Mouse (Mus musculus): ENCODE results near the gene Fancd2. TPM values are rescaled to one million over a fixed set of nuclear protein-coding genes. Genes with fewer than 3 reads are reported as not detected.

The Fancd2 gene
- polyA plus RNA-seq, 1 experiment from 2014 or later: 7.3 TPM

DNA sequence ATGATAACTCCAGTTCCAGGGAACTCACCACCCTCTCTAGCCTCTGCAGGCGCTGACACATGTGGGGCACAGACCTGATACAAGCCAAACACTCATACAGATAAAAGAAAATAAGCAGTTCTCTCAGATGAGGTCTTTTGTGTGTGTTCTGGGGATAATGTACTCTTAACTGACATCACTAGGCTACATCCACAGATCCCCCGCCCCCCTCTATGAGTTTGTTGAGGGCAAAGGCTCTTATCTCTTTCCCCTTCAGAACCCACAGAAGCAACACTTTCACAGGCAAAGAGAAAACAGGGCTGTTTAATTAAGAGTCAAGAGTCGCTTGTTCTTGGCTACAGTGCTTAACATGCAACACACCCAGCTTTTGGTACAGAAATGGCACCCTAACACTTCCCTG lies 16.9 kb upstream of the Fancd2 start:
- no peaks in the 10 kb centered on the region for H3K4me1 ChIP-seq (ENCODE audit: control insufficient read depth, low read depth, low read length)
- H3K27me3 ChIP-seq (ENCODE audit: control insufficient read depth, insufficient read depth, low read depth, low read length): no peaks in the 10 kb centered on the region
- no peaks in the 10 kb centered on the region for H3K9me3 ChIP-seq (replicated peaks; ENCODE audit: control insufficient read depth, low read length)
- H3K4me2 ChIP-seq (ENCODE audit: low read depth, low read length): no peak overlapping the region
- H3K27ac ChIP-seq (ENCODE audit: low read length): no peak overlapping the region
- no peak for ATAC-seq (ENCODE audit: low read depth)
- 45% methylated on average over 3 of the region's 3 CpGs for WGBS (ENCODE audit: insufficient replicate concordance)
- no peak overlapping the region for H3K9ac ChIP-seq (ENCODE audit: low read depth, low read length)
- H3K4me3 ChIP-seq (ENCODE audit: low read depth, low read length): no peak overlapping the region
- H3K36me3 ChIP-seq (ENCODE audit: control insufficient read depth, insufficient read depth): peaks cover 43% of the 10 kb centered on the region

DNA sequence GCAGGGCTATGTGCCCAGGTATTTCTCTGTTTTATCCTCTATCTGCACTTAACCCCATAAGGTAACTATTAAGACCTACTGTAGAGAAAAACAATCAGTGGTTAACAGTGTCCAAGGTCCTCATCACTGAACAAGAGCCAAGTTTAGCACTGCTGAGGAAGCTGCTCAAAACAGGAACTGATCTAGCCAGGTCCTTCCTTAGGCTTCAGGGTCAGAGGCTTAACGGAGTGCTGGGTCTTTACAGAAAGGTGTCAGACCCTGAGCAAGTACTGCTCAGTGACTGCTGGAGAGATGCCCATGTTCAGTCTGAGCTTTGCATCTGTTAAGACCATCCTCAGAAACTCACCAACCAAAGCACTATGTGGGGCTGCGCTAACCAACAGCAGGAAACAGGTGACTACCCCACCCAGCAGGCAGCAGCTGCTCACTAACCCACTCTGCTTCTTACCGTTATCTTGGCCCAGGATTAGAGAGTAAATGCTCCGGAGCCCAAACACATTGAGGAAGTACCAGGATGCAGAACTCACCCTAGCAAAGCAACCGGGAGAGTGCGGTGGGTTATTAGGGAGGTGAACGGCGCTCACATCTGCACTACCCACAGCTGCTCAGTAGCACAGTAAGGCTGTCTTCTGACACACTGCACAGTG lies 13.9 kb upstream of the Fancd2 start:
- Histone ChIP-seq H3K4me1 (ENCODE audit: control insufficient read depth, low read depth, low read length) (no peaks in the 10 kb centered on the region), H3K4me2 (ENCODE audit: low read depth, low read length) (no peak overlapping the region), H3K4me3 (ENCODE audit: low read depth, low read length) (no peak overlapping the region), H3K27me3 (ENCODE audit: control insufficient read depth, insufficient read depth, low read depth, low read length) (no peaks in the 10 kb centered on the region), H3K36me3 (ENCODE audit: control insufficient read depth, insufficient read depth) (peaks cover 60% of the 10 kb centered on the region), H3K9me3 (replicated peaks; ENCODE audit: control insufficient read depth, low read length) (no peaks in the 10 kb centered on the region), H3K9ac (ENCODE audit: low read depth, low read length) (no peak overlapping the region), H3K27ac (ENCODE audit: low read length) (no peak overlapping the region)
- peak; percentile 21; the same call in 1 of the 2 replicates for ATAC-seq (ENCODE audit: low read depth)
- 39% methylated on average over 8 of the region's 8 CpGs for WGBS (ENCODE audit: insufficient replicate concordance)

DNA sequence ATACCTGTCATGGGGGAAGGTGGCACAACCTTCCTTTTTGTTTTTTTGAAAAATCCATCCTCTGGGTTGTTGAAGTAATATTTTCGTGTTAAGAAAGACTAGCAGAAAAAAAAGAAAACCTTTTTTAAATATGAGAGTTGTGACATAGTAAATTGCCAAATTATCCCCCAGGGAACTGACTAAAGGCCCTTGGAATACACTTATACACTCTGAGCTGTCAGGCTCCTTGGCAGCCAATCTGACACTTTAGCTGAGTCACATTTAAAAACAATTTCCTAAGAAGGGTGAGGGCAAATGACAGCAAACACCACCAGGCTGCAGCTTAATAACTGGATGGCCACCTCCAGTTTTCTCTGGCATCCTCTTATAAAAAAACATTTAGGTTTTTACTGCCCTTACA lies 9.2 kb upstream of the Fancd2 start:
- Histone ChIP-seq H3K4me2 (ENCODE audit: low read depth, low read length) (no peak overlapping the region), H3K27me3 (ENCODE audit: control insufficient read depth, insufficient read depth, low read depth, low read length) (no peaks in the 10 kb centered on the region), H3K9me3 (replicated peaks; ENCODE audit: control insufficient read depth, low read length) (no peaks in the 10 kb centered on the region), H3K4me1 (ENCODE audit: control insufficient read depth, low read depth, low read length) (no peaks in the 10 kb centered on the region), H3K36me3 (ENCODE audit: control insufficient read depth, insufficient read depth) (peaks cover 26% of the 10 kb centered on the region), H3K27ac (ENCODE audit: low read length) (no peak overlapping the region), H3K9ac (ENCODE audit: low read depth, low read length) (no peak overlapping the region), H3K4me3 (ENCODE audit: low read depth, low read length) (no peak overlapping the region)
- no peak for ATAC-seq (ENCODE audit: low read depth)
- 60% methylated on average over 1 of the region's 1 CpGs for WGBS (ENCODE audit: insufficient replicate concordance)

DNA sequence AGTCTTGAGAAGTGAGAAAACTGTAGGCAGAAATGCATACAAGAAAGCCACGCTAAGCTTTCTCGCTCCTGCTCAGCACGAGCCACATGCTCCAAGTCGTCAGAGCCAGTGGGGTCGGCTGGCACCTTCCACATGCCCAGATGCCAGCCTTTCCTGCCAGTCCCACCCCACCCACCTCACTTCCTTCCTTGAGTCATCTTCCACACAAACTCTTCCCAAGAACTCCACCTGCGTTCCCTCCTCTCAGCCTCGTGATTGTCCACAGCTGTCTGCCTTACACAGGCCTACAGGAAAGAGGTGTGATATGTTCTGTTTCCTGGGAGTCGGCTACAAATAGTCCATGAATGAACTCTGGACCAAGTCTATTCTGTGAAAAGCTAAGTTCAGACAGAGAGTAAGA lies 8.1 kb upstream of the Fancd2 start:
- 73% methylated on average over 8 of the region's 8 CpGs for WGBS (ENCODE audit: insufficient replicate concordance)
- Histone ChIP-seq H3K9me3 (replicated peaks; ENCODE audit: control insufficient read depth, low read length) (no peaks in the 10 kb centered on the region), H3K27me3 (ENCODE audit: control insufficient read depth, insufficient read depth, low read depth, low read length) (no peaks in the 10 kb centered on the region), H3K36me3 (ENCODE audit: control insufficient read depth, insufficient read depth) (peaks cover 22% of the 10 kb centered on the region), H3K4me1 (ENCODE audit: control insufficient read depth, low read depth, low read length) (no peaks in the 10 kb centered on the region), H3K4me2 (ENCODE audit: low read depth, low read length) (no peak overlapping the region), H3K27ac (ENCODE audit: low read length) (no peak overlapping the region), H3K9ac (ENCODE audit: low read depth, low read length) (no peak overlapping the region), H3K4me3 (ENCODE audit: low read depth, low read length) (no peak overlapping the region)
- no peak for ATAC-seq (ENCODE audit: low read depth)

DNA sequence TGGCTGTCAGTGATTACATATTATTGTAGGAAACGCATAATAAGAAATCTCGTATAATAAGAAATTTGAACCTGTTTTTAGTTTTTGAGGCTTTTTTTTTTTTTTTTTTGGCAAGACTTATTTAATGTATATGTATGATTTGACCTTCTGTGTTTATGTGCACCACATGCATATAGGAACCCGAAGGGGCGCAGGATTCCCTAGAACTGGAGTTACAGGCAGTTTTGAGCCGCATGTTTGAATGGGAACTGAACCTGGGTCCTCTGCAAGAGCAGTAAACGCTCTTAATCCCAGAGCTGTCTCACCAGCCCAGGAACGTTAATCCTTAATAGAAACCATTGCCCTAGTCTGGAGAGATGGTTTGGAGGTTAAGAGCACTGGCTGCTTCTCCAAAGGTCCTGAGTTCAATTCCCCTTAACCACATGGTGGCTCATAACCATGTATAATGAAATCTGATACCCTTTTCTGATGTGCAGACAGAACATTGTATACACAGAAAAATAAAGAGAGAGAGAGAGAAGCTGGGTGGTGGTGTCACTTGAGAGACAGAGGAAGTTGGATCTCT lies 440 bp downstream of the Fancd2 start:
- H3K9me3 ChIP-seq (replicated peaks; ENCODE audit: control insufficient read depth, low read length): no peaks in the 10 kb centered on the region
- H3K36me3 ChIP-seq (ENCODE audit: control insufficient read depth, insufficient read depth): peaks cover 4% of the 10 kb centered on the region; the same call in 1 of the 2 replicates
- H3K4me2 ChIP-seq (ENCODE audit: low read depth, low read length): peak overlapping the region; percentile 79
- no peaks in the 10 kb centered on the region for H3K27me3 ChIP-seq (ENCODE audit: control insufficient read depth, insufficient read depth, low read depth, low read length)
- H3K27ac ChIP-seq (ENCODE audit: low read length): peak overlapping the region; percentile 58
- peak overlapping the region; percentile 76 for H3K4me3 ChIP-seq (ENCODE audit: low read depth, low read length)
- ATAC-seq (ENCODE audit: low read depth): no peak
- peaks cover 19% of the 10 kb centered on the region for H3K4me1 ChIP-seq (ENCODE audit: control insufficient read depth, low read depth, low read length)
- H3K9ac ChIP-seq (ENCODE audit: low read depth, low read length): peak overlapping the region; percentile 85
- 4% methylated on average over 7 of the region's 7 CpGs for WGBS (ENCODE audit: insufficient replicate concordance)

DNA sequence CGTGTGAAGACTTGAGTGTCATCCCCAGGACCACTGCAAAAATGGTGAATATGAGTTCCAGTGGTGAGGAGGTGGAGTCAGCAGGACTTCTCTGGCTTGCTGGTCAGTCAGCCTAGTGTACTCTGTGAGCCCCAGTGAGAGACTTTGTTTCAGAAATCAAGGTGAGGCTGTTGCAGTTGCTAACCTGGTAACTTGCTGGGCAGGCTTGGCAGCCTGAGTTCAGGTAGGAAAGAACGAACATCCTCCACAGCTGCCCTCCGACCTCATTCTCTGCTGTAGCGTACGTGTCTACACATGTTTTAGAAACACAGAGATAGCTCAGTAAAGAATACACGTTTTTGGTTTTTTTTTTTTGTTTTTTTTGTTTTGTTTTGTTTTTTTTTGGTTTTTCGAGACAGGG lies 3.4 kb downstream of the Fancd2 start:
- 79% methylated on average over 7 of the region's 7 CpGs for WGBS (ENCODE audit: insufficient replicate concordance)

DNA sequence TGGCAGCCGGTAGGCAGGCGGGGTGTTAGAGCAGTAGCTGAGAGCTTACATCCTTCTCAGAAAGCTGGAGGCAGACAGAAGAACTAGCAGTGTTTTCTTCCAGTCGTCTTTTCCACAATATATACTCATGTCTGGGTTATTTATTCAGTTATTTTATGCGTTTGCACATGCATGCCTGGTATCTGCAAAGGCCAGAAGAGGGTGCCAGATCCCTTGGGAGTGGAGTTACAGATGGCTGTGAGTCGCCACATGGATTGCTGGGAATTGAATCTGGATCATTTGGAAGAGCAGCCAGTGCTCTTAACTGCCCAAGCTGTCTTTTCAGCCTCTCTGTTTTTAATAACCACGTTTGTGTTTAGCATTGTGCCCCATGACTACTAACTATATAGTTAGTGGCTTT lies 10.1 kb downstream of the Fancd2 start:
- WGBS (ENCODE audit: insufficient replicate concordance): 72% methylated on average over 6 of the region's 6 CpGs

More for the DNA sequence above, 3.4 kb downstream of the Fancd2 start:
- Histone ChIP-seq H3K4me1 (ENCODE audit: control insufficient read depth, low read depth, low read length) (peaks cover 17% of the 10 kb centered on the region), H3K27me3 (ENCODE audit: control insufficient read depth, insufficient read depth, low read depth, low read length) (no peaks in the 10 kb centered on the region), H3K4me3 (ENCODE audit: low read depth, low read length) (no peak overlapping the region), H3K9ac (ENCODE audit: low read depth, low read length) (no peak overlapping the region), H3K4me2 (ENCODE audit: low read depth, low read length) (no peak overlapping the region), H3K9me3 (replicated peaks; ENCODE audit: control insufficient read depth, low read length) (no peaks in the 10 kb centered on the region), H3K27ac (ENCODE audit: low read length) (no peak overlapping the region), H3K36me3 (ENCODE audit: control insufficient read depth, insufficient read depth) (peaks cover 6% of the 10 kb centered on the region; the same call in 1 of the 2 replicates)
- no peak for ATAC-seq (ENCODE audit: low read depth)

DNA sequence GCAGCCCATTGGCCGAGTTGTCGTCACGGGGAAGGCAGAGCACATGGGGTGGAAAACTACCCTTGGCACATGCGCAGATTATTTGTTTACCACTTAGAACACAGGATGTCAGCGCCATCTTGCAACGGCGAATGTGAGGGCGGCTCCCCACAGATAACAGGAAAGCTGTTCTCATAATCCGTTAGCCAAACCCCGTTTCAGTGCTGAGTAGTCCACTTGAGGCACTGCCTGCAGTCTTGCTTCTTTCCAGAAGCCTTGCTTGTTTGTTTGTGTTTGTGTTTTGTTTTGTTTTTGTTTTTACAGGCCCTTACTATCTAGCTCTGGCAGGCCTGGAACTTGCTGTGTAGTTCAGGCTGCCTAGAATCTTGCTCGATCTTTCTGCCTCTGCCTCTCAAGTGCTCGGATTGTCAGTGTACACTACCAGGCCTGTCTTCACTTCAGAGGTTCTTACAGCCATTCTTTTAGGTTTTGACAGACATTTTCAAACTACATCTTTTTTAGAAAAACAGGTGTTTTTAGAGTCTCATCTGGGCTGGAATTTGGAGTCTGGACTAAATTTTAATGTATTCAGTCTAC lies 12.5 kb downstream of the Fancd2 start:
- H3K36me3 ChIP-seq (ENCODE audit: control insufficient read depth, insufficient read depth): 0 out of 2 replicates have a peak, but pooled peaks cover 4% of the 10 kb centered on the region
- H3K27ac ChIP-seq (ENCODE audit: low read length): peak overlapping the region; percentile 59; the same call in 1 of the 2 replicates

More for the DNA sequence above, 10.1 kb downstream of the Fancd2 start:
- Histone ChIP-seq H3K9me3 (replicated peaks; ENCODE audit: control insufficient read depth, low read length) (no peaks in the 10 kb centered on the region), H3K4me2 (ENCODE audit: low read depth, low read length) (no peak overlapping the region), H3K27ac (ENCODE audit: low read length) (no peak overlapping the region), H3K4me3 (ENCODE audit: low read depth, low read length) (no peak overlapping the region), H3K4me1 (ENCODE audit: control insufficient read depth, low read depth, low read length) (no peaks in the 10 kb centered on the region), H3K9ac (ENCODE audit: low read depth, low read length) (no peak overlapping the region), H3K27me3 (ENCODE audit: control insufficient read depth, insufficient read depth, low read depth, low read length) (no peaks in the 10 kb centered on the region), H3K36me3 (ENCODE audit: control insufficient read depth, insufficient read depth) (peaks cover 9% of the 10 kb centered on the region; the same call in 1 of the 2 replicates)
- ATAC-seq (ENCODE audit: low read depth): no peak

DNA sequence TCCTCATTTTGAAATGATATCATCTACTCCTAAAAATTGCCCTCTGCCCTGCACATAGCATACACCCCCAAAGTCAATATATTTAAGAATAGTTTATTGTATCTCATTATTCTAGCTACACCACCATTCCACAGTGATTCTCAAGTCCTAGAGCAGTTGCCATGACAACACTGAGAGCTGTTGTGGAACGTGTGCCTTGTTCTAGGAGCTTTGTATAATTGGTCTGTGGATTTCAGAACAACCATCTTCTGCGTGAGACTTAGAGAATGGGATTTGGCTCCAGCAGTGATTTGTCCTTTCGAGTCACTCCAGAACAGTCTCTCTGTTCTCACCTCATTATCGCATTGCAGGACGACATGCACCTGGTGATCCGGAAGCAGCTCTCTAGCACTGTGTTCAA lies 28.3 kb downstream of the Fancd2 start:
- H3K9me3 ChIP-seq (replicated peaks; ENCODE audit: control insufficient read depth, low read length): no peaks in the 10 kb centered on the region
- H3K4me2 ChIP-seq (ENCODE audit: low read depth, low read length): no peak overlapping the region
- 79% methylated on average over 6 of the region's 6 CpGs for WGBS (ENCODE audit: insufficient replicate concordance)
- no peak overlapping the region for H3K4me3 ChIP-seq (ENCODE audit: low read depth, low read length)
- H3K9ac ChIP-seq (ENCODE audit: low read depth, low read length): no peak overlapping the region
- no peaks in the 10 kb centered on the region for H3K27me3 ChIP-seq (ENCODE audit: control insufficient read depth, insufficient read depth, low read depth, low read length)
- no peaks in the 10 kb centered on the region for H3K4me1 ChIP-seq (ENCODE audit: control insufficient read depth, low read depth, low read length)
- H3K27ac ChIP-seq (ENCODE audit: low read length): no peak overlapping the region
- ATAC-seq (ENCODE audit: low read depth): no peak
- peaks cover 5% of the 10 kb centered on the region for H3K36me3 ChIP-seq (ENCODE audit: control insufficient read depth, insufficient read depth)

More for the DNA sequence above, 12.5 kb downstream of the Fancd2 start:
- no peak overlapping the region for H3K4me3 ChIP-seq (ENCODE audit: low read depth, low read length)
- no peaks in the 10 kb centered on the region for H3K4me1 ChIP-seq (ENCODE audit: control insufficient read depth, low read depth, low read length)
- ATAC-seq (ENCODE audit: low read depth): peak; percentile 80
- H3K27me3 ChIP-seq (ENCODE audit: control insufficient read depth, insufficient read depth, low read depth, low read length): no peaks in the 10 kb centered on the region
- no peak overlapping the region for H3K4me2 ChIP-seq (ENCODE audit: low read depth, low read length)
- 65% methylated on average over 8 of the region's 12 CpGs for WGBS (ENCODE audit: insufficient replicate concordance)
- no peaks in the 10 kb centered on the region for H3K9me3 ChIP-seq (replicated peaks; ENCODE audit: control insufficient read depth, low read length)
- no peak overlapping the region for H3K9ac ChIP-seq (ENCODE audit: low read depth, low read length)

Measured in liver, embryonic 16.5 days (tissue).